Mouse (Mus musculus): Measurements from ENCODE around the gene Ifitm3.

DNA sequence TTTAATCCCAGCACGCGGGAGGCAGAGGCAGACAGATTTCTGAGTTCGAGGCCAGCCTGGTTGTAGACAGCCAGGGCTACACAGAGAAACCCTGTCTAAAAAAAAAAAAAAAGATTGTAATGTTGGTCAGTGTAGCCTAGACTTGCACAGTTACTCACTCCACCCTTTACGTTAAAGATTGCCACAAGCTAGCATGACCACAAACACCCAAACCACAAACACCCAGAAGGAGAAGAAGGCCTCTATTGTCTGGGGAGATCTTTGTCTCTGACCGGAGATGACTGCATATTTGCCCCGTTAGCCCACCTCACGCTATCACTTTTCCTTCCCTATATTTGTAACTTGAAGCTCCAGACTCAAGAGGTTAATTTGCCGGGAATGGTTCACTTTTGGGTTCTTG, 28.9 kb downstream of the Ifitm3 start:
- TF ChIP-seq POLR2A (IDR thresholded peaks at IDR 0.05; ENCODE audit: low read depth, low read length) (no peak), CTCF (IDR thresholded peaks at IDR 0.05; ENCODE audit: extremely low read depth, insufficient read depth, insufficient read length, insufficient replicate concordance) (no peak)
